Mouse (Mus musculus): ENCODE results near the gene Kcnip4. TPM values are rescaled to one million over a fixed set of nuclear protein-coding genes. Genes with fewer than 3 reads are reported as not detected.

Kcnip4 gene
- total and polyA plus RNA-seq, 3 experiments = 0.19 TPM; not detected in 2

GRCm38 (mm10) chr5:49284776-49285175, 239.9 kb downstream of the Kcnip4 start:
- no peaks in the 10 kb centered on the region for H3K9me3 ChIP-seq (replicated peaks; ENCODE audit: insufficient read depth, low read length)

DNA sequence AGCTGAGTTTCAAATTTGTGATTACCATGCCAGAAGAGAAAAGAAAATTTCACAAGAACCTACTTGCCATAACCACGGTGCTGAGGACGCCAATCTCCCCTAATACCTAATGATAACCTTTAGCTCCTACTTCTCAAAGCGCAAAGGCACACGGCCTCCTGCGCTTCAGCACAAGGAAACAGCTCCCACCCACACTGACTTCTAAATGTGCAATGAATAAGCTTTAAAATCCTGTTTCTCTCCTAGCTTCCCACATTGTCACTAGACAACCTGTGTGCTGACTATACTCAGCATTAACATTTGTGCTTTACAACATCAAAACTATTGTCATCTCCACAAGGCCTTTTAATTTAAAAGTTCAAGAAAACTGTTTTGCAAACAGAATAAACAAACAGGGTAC, 241.3 kb downstream of the Kcnip4 start:
- no peak for DNase-seq (ENCODE audit: low read depth, low spot score)
- no peaks in the 10 kb centered on the region for H3K4me1 ChIP-seq (ENCODE audit: control insufficient read depth in 1 of 2, insufficient read depth in 2 of 2, low read length in 2 of 2)
- H3K27me3 ChIP-seq (ENCODE audit: control insufficient read depth in 1 of 2, insufficient read depth in 2 of 2, low read length in 2 of 2) = no peaks in the 10 kb centered on the region
- H3K4me3 ChIP-seq (ENCODE audit: control insufficient read depth in 1 of 2, insufficient read depth in 1 of 2, low read depth in 2 of 2, low read length in 2 of 2) = no peak overlapping the region
- H3K36me3 ChIP-seq (ENCODE audit: control insufficient read depth in 1 of 2, insufficient read depth in 2 of 2, low read length in 2 of 2) = no peaks in the 10 kb centered on the region
- no peaks in the 10 kb centered on the region for H3K79me2 ChIP-seq (ENCODE audit: control insufficient read depth, insufficient read depth, low read length, poor library complexity)
- H3K27ac ChIP-seq (ENCODE audit: control insufficient read depth, low read depth, low read length) = no peak overlapping the region
- H3K9me3 ChIP-seq (replicated peaks; ENCODE audit: insufficient read depth, low read length) = no peaks in the 10 kb centered on the region
- no peak overlapping the region for H3K9ac ChIP-seq (ENCODE audit: control insufficient read depth, low read depth, low read length, poor library complexity, severe bottlenecking)
- TF ChIP-seq POLR2AphosphoS2 (IDR thresholded peaks at IDR 0.05; ENCODE audit: low read length) (no peak), MYB (IDR thresholded peaks at IDR 0.05; ENCODE audit: low read depth, low read length) (no peak), CHD2 (IDR thresholded peaks at IDR 0.05; ENCODE audit: low read length) (no peak), SMC3 (IDR thresholded peaks at IDR 0.05; ENCODE audit: low read depth, low read length) (no peak), SIN3A (IDR thresholded peaks at IDR 0.05; ENCODE audit: low read length) (no peak), MAZ (IDR thresholded peaks at IDR 0.05; ENCODE audit: low read depth, low read length) (no peak), TCF12 (IDR thresholded peaks at IDR 0.05; ENCODE audit: low read depth, low read length) (no peak), GATA1 (IDR thresholded peaks at IDR 0.05; ENCODE audit: low read depth, low read length) (no peak), MEF2A (IDR thresholded peaks at IDR 0.05; ENCODE audit: extremely low read depth, insufficient replicate concordance, low read depth, low read length, poor library complexity, severe bottlenecking) (no peak), ZNF384 (IDR thresholded peaks at IDR 0.05; ENCODE audit: low read depth, low read length) (no peak)

More at GRCm38 (mm10) chr5:49284776-49285175, 239.9 kb downstream of the Kcnip4 start:
- Histone ChIP-seq H3K27ac (ENCODE audit: control insufficient read depth, low read depth, low read length) (no peak overlapping the region), H3K79me2 (ENCODE audit: control insufficient read depth, insufficient read depth, low read length, poor library complexity) (no peaks in the 10 kb centered on the region), H3K4me1 (ENCODE audit: control insufficient read depth in 1 of 2, insufficient read depth in 2 of 2, low read length in 2 of 2) (no peaks in the 10 kb centered on the region), H3K9ac (ENCODE audit: control insufficient read depth, low read depth, low read length, poor library complexity, severe bottlenecking) (no peak overlapping the region), H3K27me3 (ENCODE audit: control insufficient read depth in 1 of 2, insufficient read depth in 2 of 2, low read length in 2 of 2) (no peaks in the 10 kb centered on the region), H3K4me3 (ENCODE audit: control insufficient read depth in 1 of 2, insufficient read depth in 1 of 2, low read depth in 2 of 2, low read length in 2 of 2) (no peak overlapping the region), H3K36me3 (ENCODE audit: control insufficient read depth in 1 of 2, insufficient read depth in 2 of 2, low read length in 2 of 2) (no peaks in the 10 kb centered on the region)
- no peak for TF ChIP-seq TCF12 (IDR thresholded peaks at IDR 0.05; ENCODE audit: low read depth, low read length)
- TF ChIP-seq CHD2 (IDR thresholded peaks at IDR 0.05; ENCODE audit: low read length) = no peak
- no peak for TF ChIP-seq CTCF (IDR thresholded peaks at IDR 0.05 in 2 of 3, conservative IDR thresholded peaks at IDR 0.05 in 1 of 3; ENCODE audit: control insufficient read depth in 1 of 3, insufficient read depth in 1 of 3, low read depth in 2 of 3, low read length in 3 of 3, poor library complexity in 1 of 3, severe bottlenecking in 1 of 3)
- TF ChIP-seq MYB (IDR thresholded peaks at IDR 0.05; ENCODE audit: low read depth, low read length) = no peak
- no peak for TF ChIP-seq TAL1 (IDR thresholded peaks at IDR 0.05; ENCODE audit: low read length)
- TF ChIP-seq MYC (IDR thresholded peaks at IDR 0.05; ENCODE audit: low read depth, low read length) = no peak
- TF ChIP-seq USF2 (IDR thresholded peaks at IDR 0.05; ENCODE audit: borderline replicate concordance in 1 of 2, insufficient read depth in 1 of 2, low read depth in 1 of 2, low read length in 2 of 2) = no peak
- TF ChIP-seq USF1 (IDR thresholded peaks at IDR 0.05; ENCODE audit: low read depth, low read length) = no peak
- no peak for TF ChIP-seq ZC3H11A (IDR thresholded peaks at IDR 0.05; ENCODE audit: low read depth, low read length)
- no peak for TF ChIP-seq MAX (IDR thresholded peaks at IDR 0.05; ENCODE audit: low read length)
- TF ChIP-seq MAFK (IDR thresholded peaks at IDR 0.05; ENCODE audit: borderline replicate concordance, low read depth, low read length) = no peak
- DNase-seq (ENCODE audit: low read depth, low spot score) = no peak

All from MEL (cell line).